Mouse (Mus musculus) lung, adult 2 months (tissue): ENCODE data around the gene Limch1. TPM values are rescaled to one million over a fixed set of nuclear protein-coding genes. Genes with fewer than 3 reads are reported as not detected.

Experiments used
- DNase-seq: peaks from one replicate; pipeline ENCODE4 v3.0.0; 2022
- H3K4me1 ChIP-seq: fragments of 200-500 bp; 2 replicates; pipeline ENCODE4 v1.6.1; 2011; ENCODE audit warnings: low read length; ENCODE audit not compliant: control insufficient read depth, insufficient read depth
- H3K4me3 ChIP-seq: fragments of 200-500 bp; replicated peaks from 2 replicates; pipeline ENCODE3; 2011; ENCODE audit warnings: low read depth, mild to moderate bottlenecking, control low read depth, low read length; ENCODE audit errors: extremely low read depth
- CTCF ChIP-seq: fragments of 200-500 bp; IDR thresholded peaks from 2 replicates; pipeline ENCODE4 v1.5.1; 2011; ENCODE audit warnings: mild to moderate bottlenecking, low read length, control low read depth; ENCODE audit not compliant: insufficient read depth
- POLR2A ChIP-seq: fragments of 200-500 bp; IDR thresholded peaks from 2 replicates; pipeline ENCODE4 v1.6.1; 2011; ENCODE audit warnings: low read depth, mild to moderate bottlenecking, control low read depth, low read length, borderline replicate concordance; ENCODE audit errors: extremely low read depth
- WGBS: fragments of 180-500 bp; shearing (Covaris S2); methylation state at CpG from one replicate; pipeline ENCODE4 v1.1.7; 2018; 5-methylcytosine and 5-hydroxymethylcytosine counted together
- polyA plus RNA-seq: library from polyadenylated mRNA; depleted of rRNA; stranded (reverse); fragments of >200 nt; gene quantifications from 2 replicates; pipeline ENCODE4 v1.2.3, GENCODE M21; 2012

Limch1 gene
- polyA plus RNA-seq, 1 experiment, result 242 TPM

DNA sequence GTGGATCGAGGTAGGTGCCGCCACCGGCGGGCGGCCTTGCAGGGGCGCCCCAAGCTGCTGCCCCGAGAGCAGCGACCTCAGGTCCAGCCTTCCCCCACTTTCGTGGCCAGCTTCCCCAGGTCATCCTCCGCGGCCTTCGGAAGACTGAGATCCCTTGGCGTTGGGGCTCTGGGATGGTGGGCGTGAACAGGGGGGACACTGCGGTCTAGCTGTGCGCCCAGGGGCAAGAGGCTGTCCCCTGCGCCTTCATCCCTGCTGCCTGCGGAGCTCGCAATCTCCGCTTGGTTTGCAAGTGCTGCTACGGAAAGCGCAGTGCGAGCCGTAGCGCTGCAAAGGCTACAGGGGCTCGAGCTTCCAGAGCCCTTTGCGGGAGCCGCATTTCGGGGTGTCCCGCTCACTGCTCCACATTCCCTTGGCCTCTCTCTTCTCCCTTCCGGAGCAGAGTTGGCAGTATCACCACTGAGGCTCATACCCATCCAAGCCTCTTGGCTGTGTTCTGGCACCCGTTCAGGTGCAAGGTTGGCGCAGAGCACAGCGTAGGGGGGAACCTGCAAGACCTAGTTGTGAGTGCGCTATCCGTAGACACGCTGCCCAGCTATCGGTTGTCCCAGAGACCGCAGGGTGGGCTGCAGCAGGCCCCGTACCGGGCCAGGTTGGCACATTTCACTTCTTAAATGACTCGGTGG lies 512 bp downstream of the Limch1 start:
- DNase-seq, result peak; percentile 72
- Histone ChIP-seq H3K4me3 (peak overlapping the region; percentile 65), H3K4me1 (peaks cover 12% of the 10 kb centered on the region)
- TF ChIP-seq CTCF (no peak), POLR2A (no peak)
- WGBS, result 2% methylated on average over 42 of the region's 42 CpGs

DNA sequence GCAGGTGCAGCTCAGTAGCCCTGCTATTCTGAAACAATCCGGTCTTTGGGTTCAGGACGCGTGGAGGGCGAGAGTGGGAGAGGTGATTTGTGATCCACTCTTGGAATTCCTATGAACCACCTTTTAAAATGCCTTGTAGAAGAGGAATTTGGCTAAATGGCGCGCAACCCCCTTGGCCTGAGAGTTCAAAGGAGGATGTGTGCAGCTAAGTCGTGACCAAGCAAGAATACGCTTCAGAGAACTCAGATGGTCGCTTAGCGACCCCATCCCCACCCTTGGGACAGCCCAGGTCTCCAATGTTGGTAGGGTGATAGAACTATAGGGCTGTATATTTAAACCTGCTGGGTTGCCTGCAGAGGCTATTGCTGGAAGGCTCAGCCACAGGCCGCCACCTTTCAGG lies 1.1 kb downstream of the Limch1 start:
- TF ChIP-seq CTCF, result no peak
- no peak for TF ChIP-seq POLR2A
- DNase-seq, result no peak
- peaks cover 17% of the 10 kb centered on the region for H3K4me1 ChIP-seq
- H3K4me3 ChIP-seq, result peak overlapping the region; percentile 65
- 25% methylated on average over 11 of the region's 11 CpGs for WGBS

DNA sequence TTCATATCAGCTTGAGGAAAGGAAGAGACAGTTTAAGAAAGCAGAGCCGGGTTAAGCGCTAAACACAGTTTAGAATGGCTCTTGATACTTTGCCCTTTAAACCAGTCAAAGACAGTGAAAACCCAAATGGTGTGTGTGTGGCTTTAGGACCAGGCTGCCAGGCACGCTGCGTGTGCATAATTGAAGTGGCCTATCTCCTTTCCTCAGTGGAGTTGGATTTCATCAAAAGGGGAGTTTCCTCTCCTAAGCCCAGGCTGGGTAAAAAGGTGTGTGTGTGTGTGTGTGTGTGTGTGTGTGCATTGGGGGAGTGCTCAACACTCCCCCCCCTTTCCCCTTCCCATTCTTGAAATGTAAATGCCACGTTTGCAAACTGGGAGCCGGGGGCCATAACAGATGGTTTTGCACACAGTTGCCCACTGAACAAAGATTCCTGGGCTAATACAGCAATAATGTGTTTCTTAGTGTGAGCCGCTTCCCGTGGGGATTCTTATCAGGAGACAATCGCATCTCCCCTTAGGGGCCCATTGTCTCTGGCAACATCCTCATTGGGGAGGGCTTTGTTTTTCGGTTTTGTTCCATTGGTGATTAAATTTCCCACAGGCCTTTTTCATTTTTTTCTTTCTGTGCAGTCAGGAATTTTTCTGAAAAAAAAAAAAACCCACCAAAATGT lies 2.3 kb downstream of the Limch1 start:
- TF ChIP-seq POLR2A (no peak), CTCF (no peak)
- Histone ChIP-seq H3K4me1 (peaks cover 17% of the 10 kb centered on the region), H3K4me3 (no peak overlapping the region)
- DNase-seq, result no peak
- WGBS, result 33% methylated on average over 10 of the region's 10 CpGs

DNA sequence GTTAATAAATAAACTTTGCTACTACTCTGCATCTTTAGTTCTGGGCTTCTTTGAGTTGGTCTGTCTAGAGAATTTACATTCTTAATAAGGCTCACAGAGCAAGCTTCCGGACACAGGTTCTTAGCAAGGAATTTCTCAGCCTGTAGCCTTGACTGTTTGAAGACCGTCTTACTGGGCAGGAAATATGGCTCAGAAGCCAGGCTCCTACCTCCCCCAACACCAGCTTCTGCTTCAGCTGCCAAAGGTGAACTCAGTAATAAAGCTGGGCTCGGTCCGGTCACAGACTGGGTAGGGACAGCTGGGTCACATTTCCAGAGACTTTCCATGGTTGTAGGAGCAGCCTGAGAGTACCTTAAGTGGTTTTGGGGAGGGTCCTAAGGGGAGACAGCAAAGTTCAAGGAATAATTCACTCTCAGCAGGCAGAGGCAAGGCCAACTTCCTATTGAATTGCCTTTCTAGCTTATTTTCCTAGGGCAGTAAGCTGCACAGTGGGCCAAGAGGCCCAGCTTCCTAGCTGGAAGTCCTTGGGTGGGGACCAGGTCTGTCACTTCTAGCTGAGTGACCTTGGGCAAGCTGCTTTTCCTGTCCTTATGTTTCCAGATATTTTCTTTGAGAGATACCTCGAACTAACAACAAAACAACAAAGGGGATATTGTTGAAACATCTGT lies 3.0 kb downstream of the Limch1 start:
- no peak for DNase-seq

DNA sequence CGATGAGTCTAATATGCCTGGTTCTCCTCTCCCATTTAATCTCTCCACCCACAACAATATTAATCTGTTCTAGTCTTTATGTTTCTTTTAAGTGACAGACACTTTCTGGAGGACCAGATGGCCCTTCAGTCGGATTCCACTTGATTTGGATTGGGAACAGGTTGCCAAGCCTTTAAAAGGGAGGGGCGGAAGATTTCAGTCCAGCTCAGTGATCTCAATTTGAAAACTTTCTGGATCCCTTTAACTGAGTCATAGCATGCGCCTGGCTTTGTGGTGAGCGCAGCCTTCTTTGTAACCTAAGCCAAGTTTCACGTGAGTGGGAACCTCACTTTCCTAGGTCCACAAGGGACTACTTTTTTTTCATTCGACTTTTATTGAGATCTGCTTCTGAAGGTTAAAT lies 5.0 kb downstream of the Limch1 start:
- peaks cover 19% of the 10 kb centered on the region for H3K4me1 ChIP-seq
- no peak for DNase-seq
- TF ChIP-seq CTCF (no peak), POLR2A (no peak)
- 62% methylated on average over 7 of the region's 7 CpGs for WGBS
- no peak overlapping the region for H3K4me3 ChIP-seq

More for the DNA sequence above, 3.0 kb downstream of the Limch1 start:
- TF ChIP-seq CTCF (no peak), POLR2A (no peak)
- Histone ChIP-seq H3K4me3 (peak overlapping the region; percentile 9), H3K4me1 (peaks cover 17% of the 10 kb centered on the region)
- 32% methylated on average over 5 of the region's 5 CpGs for WGBS

DNA sequence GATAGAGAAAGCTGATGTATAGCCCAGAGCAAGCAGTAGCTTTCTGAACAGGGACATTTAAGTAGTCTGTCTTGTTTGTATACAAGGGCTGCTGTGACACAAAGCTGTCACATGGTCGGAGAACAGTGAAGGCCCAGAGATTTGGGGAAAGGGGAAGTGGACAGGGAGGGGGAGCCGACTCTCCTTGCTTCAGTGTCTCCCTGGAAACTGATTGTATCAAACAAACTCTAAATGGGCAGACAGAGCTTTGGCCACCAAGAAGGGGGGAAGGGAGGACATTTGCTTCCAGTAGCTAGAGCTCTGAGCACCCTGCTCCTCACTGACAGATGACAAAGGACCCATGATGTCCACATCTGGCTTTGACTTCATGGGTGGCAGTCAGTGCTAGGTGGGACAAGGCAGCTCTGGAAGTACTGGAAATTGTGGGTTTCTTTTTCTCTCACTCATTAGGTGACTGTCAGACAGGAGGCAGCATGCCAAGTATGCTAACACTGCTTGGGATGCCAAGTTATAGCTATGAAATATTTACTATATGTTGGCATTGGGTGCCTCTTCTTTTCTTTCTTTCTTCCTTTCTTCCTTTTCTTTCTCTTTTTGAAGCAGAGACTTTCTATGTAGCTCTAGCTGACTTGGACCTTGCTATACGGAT lies 5.8 kb downstream of the Limch1 start:
- 34% methylated on average over 3 of the region's 3 CpGs for WGBS
- Histone ChIP-seq H3K4me1 (peaks cover 19% of the 10 kb centered on the region), H3K4me3 (no peak overlapping the region)
- peak; percentile 20 for DNase-seq
- no peak for TF ChIP-seq CTCF
- TF ChIP-seq POLR2A, result no peak

DNA sequence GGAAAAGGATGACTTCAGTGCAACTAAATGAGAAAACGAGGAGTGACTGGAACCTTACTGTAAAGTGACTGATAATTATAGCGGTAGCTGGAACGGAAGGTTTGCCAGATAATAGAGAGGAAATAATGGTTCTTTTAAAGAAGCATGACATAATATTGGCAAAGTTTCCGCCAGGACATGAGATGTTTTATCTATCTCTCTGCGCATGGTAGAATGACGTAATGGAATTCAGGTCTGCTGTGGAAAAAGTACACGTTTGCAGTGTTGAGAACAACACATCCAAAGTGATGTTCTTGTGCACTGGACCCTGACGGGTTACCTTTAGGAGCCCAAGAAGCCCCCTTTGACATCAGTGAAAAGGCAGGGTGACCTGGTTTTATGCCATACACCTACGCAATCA lies 8.0 kb downstream of the Limch1 start:
- Histone ChIP-seq H3K4me1 (peaks cover 10% of the 10 kb centered on the region), H3K4me3 (no peak overlapping the region)
- TF ChIP-seq CTCF, result no peak
- TF ChIP-seq POLR2A, result no peak
- no peak for DNase-seq
- WGBS, result 53% methylated on average over 9 of the region's 9 CpGs

DNA sequence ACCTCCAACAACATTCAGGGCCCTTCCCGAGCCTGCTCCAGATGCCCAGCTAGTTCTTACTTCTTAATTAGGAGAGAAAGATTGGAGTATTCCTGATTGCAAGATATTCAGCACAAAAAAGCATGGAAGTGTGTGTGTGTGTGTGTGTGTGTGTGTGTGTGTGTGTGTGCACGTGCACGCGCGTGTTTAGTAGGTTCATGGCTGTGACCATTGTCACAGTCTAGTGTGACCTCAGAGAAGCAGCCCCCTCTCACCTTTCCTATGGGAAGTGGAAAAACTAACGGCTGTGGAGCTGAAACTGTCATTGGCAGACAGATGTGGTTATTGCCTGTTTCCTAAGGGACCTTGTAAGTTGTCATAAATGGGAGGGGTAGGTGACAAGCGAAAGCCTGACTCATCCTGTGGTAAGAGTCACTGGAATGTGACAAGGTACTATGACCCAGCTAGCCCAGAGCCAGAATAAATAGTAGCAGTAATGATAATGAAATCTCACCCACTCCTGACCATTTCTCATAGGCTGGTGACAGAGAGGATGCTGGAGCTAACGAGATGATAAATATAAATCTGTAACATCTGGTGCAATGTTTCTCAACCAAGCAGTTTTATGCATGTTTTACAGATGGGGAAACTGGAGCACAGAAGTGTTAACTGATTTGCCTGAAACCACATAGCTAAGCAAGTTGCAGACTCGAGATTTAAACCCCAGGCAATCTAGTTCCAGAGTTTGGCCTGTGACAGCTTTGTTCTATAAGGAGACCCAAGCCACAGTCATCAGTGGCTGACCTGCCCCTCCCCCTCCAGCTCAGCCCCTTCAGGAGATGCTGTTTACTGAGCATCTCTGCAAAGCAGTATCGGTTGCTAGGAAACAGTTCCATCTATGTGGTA lies 11.4 kb downstream of the Limch1 start:
- no peak for DNase-seq
- 63% methylated on average over 10 of the region's 10 CpGs for WGBS
- no peak for TF ChIP-seq POLR2A
- TF ChIP-seq CTCF, result no peak

DNA sequence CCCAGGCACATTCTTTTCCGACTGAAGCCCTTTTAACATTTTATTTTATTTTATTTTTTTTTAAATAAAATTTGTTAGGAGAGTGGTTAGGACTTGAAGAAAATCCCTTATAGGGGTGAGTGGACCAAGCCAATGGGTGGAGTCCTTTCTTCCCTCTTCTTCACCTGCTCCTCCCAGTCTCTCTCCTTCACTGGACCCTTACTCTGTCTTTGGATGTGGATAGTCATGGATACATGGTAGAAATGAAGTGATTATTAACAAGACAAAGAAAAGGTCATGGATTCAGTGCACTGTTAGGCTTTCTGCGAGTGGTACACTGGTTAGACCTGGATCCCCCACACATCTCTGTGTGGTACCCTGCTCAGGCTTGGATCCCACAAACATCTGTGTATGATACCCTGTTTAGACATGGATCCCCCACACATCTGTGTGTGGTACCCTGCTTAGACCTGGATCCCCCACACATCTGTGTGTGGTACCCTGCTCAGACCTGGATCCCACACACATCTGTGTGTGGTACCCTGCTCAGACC lies 12.1 kb downstream of the Limch1 start:
- H3K4me1 ChIP-seq, result peaks cover 3% of the 10 kb centered on the region; the same call in 1 of the 2 replicates
- DNase-seq, result no peak
- 86% methylated on average over 2 of the region's 2 CpGs for WGBS
- no peak overlapping the region for H3K4me3 ChIP-seq
- TF ChIP-seq POLR2A (no peak), CTCF (no peak)

More for the DNA sequence above, 11.4 kb downstream of the Limch1 start:
- Histone ChIP-seq H3K4me3 (no peak overlapping the region), H3K4me1 (peaks cover 3% of the 10 kb centered on the region; the same call in 1 of the 2 replicates)
